Mouse (Mus musculus): Measurements from ENCODE around the gene Gata2. TPM values are rescaled to one million over a fixed set of nuclear protein-coding genes. Genes with fewer than 3 reads are reported as not detected.
"Not testable (repeated sequence)": the region's sequence is repeated elsewhere in the genome, so short reads cannot be mapped to it uniquely, and the experiment has no call there.

Gata2 gene
- polyA plus RNA-seq (2016; fragmentation: Nextera tagmentation; extraction: Ambion mirVana): 9.4 and 14.6 TPM in 2 replicates

GRCm38 (mm10) chr6:88193433-88194052 lies at the start of gene Gata2:
Gene Gata2 (plus strand): TSS chr6:88193891.
- WGBS: under 1% methylated on average over 49 of the region's 57 CpGs
- Histone ChIP-seq H3K9me3 (no peaks in the 10 kb centered on the region), H3K9ac (peak within 1 kb of the TSS; percentile 48), H3K27ac (0 out of 2 replicates have a peak within 1 kb of the TSS, but pooled peaks have one; percentile 25), H3K4me3 (replicated peaks) (peak within 1 kb of the TSS; percentile 37), H3K27me3 (peaks cover 100% of the 10 kb centered on the region), H3K36me3 (replicated peaks) (no peaks in the 10 kb centered on the region), H3K4me1 (peaks cover 53% of the 10 kb centered on the region), H3K4me2 (peak within 1 kb of the TSS; percentile 54)
- no peak for ATAC-seq (ENCODE audit: low FRiP score)

GRCm38 (mm10) chr6:88145793-88146192 lies 47.9 kb upstream of the Gata2 start:
- Histone ChIP-seq H3K9ac (no peak overlapping the region), H3K27me3 (peaks cover 5% of the 10 kb centered on the region; the same call in 1 of the 2 replicates), H3K4me3 (replicated peaks) (no peak overlapping the region), H3K4me2 (no peak overlapping the region), H3K9me3 (no peaks in the 10 kb centered on the region), H3K27ac (no peak overlapping the region), H3K36me3 (replicated peaks) (no peaks in the 10 kb centered on the region), H3K4me1 (no peaks in the 10 kb centered on the region)
- 79% methylated on average over 4 of the region's 4 CpGs for WGBS
- no peak for ATAC-seq (ENCODE audit: low FRiP score)

DNA sequence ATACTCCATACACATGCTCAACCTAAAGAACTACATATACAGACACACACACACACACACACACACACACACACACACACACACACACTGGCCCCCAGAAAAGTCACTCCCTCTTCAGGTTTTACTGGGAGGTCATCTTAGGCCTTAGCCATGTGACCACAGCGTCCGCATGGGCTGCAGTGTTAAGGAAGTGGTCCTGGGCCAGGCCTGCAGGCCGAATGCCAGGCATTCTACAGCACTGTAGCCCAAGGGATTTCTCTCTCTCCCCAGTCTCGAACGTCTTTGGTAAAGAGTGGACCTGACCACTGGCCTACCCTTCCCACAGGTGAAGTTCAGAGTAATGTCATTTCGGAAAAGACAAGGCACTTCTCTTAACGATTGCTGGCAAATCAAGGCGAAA lies 47.1 kb upstream of the Gata2 start:
- 83% methylated on average over 8 of the region's 8 CpGs for WGBS
- ATAC-seq (ENCODE audit: low FRiP score): no peak
- no peak overlapping the region for H3K4me2 ChIP-seq
- no peak overlapping the region for H3K4me3 ChIP-seq (replicated peaks)
- no peaks in the 10 kb centered on the region for H3K4me1 ChIP-seq
- H3K27me3 ChIP-seq: peaks cover 5% of the 10 kb centered on the region; the same call in 1 of the 2 replicates
- H3K27ac ChIP-seq: no peak overlapping the region
- H3K36me3 ChIP-seq (replicated peaks): no peaks in the 10 kb centered on the region
- no peak overlapping the region for H3K9ac ChIP-seq
- no peaks in the 10 kb centered on the region for H3K9me3 ChIP-seq

- Histone ChIP-seq H3K27ac (no peak overlapping the region), H3K4me1 (no peaks in the 10 kb centered on the region), H3K4me3 (replicated peaks) (no peak overlapping the region), H3K9me3 (no peaks in the 10 kb centered on the region), H3K4me2 (no peak overlapping the region), H3K9ac (no peak overlapping the region), H3K27me3 (peaks cover 5% of the 10 kb centered on the region; the same call in 1 of the 2 replicates), H3K36me3 (replicated peaks) (no peaks in the 10 kb centered on the region)
- no peak for ATAC-seq (ENCODE audit: low FRiP score)
- 78% methylated on average over 16 of the region's 16 CpGs for WGBS
Measured at GRCm38 (mm10) chr6:88147411-88148003, 46.2 kb upstream of the Gata2 start.

GRCm38 (mm10) chr6:88151335-88151734 lies 42.4 kb upstream of the Gata2 start:
- Histone ChIP-seq H3K27ac (no peak overlapping the region), H3K4me1 (no peaks in the 10 kb centered on the region), H3K36me3 (replicated peaks) (no peaks in the 10 kb centered on the region), H3K4me2 (no peak overlapping the region), H3K9me3 (no peaks in the 10 kb centered on the region), H3K27me3 (peaks cover 5% of the 10 kb centered on the region; the same call in 1 of the 2 replicates), H3K4me3 (replicated peaks) (no peak overlapping the region), H3K9ac (no peak overlapping the region)
- ATAC-seq (ENCODE audit: low FRiP score): no peak
- WGBS: 76% methylated on average over 4 of the region's 4 CpGs

DNA sequence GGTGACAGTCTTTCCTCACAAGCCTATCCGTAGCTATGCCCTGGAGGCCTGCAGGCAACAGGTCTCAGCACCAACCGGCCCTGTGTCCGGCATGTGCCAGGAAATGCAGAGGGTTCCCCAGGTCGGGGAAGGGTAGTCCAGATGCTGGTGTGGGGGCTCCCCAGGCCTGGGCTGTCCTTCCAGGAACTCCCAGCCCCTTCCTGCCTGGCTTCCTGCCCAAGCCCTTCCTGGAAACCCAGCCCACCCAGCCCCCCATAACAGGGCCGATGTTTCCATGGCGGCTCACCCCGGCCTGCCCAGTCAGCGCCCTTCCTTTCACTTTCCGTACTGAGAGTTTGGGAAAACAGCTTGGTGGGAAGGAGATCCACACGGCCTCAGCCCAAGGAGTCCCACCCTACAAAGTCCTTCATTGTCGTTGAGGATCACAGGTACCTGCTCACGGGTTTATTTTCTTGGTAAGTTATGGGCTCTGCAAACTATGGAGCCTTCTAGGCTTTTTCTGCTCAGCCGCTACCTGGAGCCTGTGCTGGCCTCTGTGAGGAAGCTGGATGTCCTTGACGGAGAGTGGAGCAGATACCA lies 41.5 kb upstream of the Gata2 start:
- peaks cover 5% of the 10 kb centered on the region; the same call in 1 of the 2 replicates for H3K27me3 ChIP-seq
- H3K4me2 ChIP-seq: no peak overlapping the region
- no peaks in the 10 kb centered on the region for H3K9me3 ChIP-seq
- H3K27ac ChIP-seq: no peak overlapping the region
- H3K9ac ChIP-seq: no peak overlapping the region
- no peaks in the 10 kb centered on the region for H3K36me3 ChIP-seq (replicated peaks)
- no peak for ATAC-seq (ENCODE audit: low FRiP score)
- 89% methylated on average over 14 of the region's 14 CpGs for WGBS
- H3K4me3 ChIP-seq (replicated peaks): no peak overlapping the region
- no peaks in the 10 kb centered on the region for H3K4me1 ChIP-seq

DNA sequence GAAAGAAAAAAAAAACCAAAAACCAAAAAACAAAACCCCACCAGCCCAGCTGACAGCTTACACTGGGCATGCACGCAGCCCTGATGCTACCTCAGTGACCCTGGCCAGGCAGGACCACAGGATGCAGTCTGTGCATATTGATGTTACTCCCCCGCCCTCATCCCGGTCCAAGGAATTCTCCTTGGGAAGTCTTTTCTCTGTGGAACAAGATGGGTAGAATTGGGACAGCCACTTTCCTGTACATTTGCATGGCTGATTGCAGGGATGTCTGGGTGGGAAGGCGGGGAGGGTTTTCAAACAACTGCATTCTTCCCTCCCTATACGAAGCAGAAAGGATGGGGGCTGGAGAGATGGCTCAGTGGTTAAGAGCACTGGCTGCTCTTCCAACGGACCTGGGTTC lies 40.7 kb upstream of the Gata2 start:
- H3K27ac ChIP-seq: no peak overlapping the region
- H3K4me2 ChIP-seq: no peak overlapping the region
- no peak for ATAC-seq (ENCODE audit: low FRiP score)
- peaks cover 5% of the 10 kb centered on the region; the same call in 1 of the 2 replicates for H3K27me3 ChIP-seq
- H3K4me3 ChIP-seq (replicated peaks): no peak overlapping the region
- no peak overlapping the region for H3K9ac ChIP-seq
- 81% methylated on average over 6 of the region's 6 CpGs for WGBS
- H3K36me3 ChIP-seq (replicated peaks): no peaks in the 10 kb centered on the region
- H3K9me3 ChIP-seq: no peaks in the 10 kb centered on the region
- H3K4me1 ChIP-seq: no peaks in the 10 kb centered on the region

DNA sequence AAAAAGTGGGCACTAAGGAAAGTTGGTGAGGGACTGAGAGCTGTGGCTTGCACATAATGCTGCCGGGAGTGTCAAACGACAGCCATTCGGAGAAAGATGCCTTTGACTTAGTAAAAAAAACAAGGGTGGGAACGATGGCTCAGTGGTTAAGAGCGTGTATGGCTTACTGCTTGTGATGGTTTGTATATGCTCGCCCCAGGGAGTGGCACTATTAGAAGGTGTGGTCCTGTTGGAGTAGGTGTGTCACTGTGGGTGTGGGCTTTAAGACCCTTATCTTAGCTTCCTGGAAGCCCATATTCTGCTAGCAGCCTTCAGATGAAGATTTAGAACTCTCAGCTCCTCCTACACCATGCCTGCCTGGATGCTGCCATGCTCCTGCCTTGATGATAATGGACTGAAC lies 38.1 kb upstream of the Gata2 start:
- not testable (repeated sequence) for H3K36me3 ChIP-seq (replicated peaks); H3K27ac ChIP-seq; H3K4me2 ChIP-seq; H3K27me3 ChIP-seq; H3K4me1 ChIP-seq; H3K9me3 ChIP-seq; H3K9ac ChIP-seq; H3K4me3 ChIP-seq (replicated peaks); ATAC-seq (ENCODE audit: low FRiP score)
- WGBS: 89% methylated on average over 6 of the region's 6 CpGs

DNA sequence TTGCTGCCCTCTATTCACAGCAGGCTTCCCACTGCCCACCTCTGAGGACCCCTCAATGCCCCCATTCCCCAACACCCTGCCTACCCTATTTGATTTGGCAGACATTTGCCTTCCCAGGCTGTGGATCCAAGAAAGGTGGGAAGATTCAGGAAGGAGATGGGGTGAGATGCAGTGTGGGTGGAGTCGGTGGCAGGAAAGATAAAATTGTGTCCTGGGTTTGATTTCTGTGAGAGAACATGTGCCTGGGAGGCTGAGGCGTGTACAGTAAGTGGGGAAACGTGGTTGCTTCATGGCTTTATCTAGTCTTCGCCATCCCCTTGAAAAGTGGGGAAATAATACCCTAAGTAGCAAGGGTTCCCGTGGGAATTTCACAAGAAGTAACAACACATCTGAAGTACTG lies 34.9 kb upstream of the Gata2 start:
- Histone ChIP-seq H3K9me3 (no peaks in the 10 kb centered on the region), H3K27me3 (no peaks in the 10 kb centered on the region), H3K4me1 (no peaks in the 10 kb centered on the region), H3K9ac (no peak overlapping the region), H3K27ac (no peak overlapping the region), H3K4me3 (replicated peaks) (no peak overlapping the region), H3K4me2 (no peak overlapping the region), H3K36me3 (replicated peaks) (no peaks in the 10 kb centered on the region)
- WGBS: 89% methylated on average over 5 of the region's 5 CpGs
- ATAC-seq (ENCODE audit: low FRiP score): no peak

DNA sequence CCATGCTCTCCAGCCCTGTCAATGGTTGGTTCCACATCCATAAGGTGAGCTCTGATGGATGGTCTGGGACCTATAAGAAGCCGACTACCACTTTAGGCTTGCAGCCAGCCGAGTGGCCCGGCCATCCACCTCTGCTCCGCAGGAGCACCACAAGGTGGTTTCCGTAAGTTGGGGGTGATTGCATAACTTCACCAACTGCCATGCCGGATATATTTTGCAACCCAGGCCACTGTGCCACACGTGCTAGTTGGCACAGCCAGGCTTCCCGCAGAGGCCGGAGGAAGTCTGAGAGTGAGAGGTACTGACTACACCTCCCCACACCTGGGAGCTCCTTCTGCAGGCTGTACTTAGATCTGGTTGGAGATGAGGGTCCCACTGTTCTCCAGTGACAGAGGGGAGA lies 27.6 kb upstream of the Gata2 start:
- Histone ChIP-seq H3K36me3 (replicated peaks) (no peaks in the 10 kb centered on the region), H3K4me3 (replicated peaks) (no peak overlapping the region), H3K27me3 (no peaks in the 10 kb centered on the region), H3K9me3 (no peaks in the 10 kb centered on the region), H3K9ac (no peak overlapping the region), H3K4me2 (no peak overlapping the region), H3K27ac (no peak overlapping the region), H3K4me1 (no peaks in the 10 kb centered on the region)
- 91% methylated on average over 9 of the region's 9 CpGs for WGBS
- no peak for ATAC-seq (ENCODE audit: low FRiP score)

DNA sequence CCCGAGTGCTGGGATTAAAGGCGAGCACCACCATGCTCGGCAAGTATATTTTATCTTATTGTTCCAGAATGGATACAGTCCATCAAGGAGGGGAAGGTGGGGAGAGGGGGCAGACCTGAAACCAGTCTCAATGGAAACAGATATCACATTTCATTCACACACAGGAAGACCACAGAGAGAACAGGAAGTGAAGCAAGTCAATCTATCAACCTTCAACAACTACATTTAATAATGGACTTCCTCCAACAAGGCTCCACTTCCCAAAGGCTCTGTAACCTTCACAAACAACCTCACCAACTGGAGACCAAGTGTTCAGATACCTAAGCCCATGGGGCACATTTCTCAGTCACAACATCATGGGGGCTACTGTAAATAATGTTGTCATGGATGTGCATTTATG lies 19.5 kb upstream of the Gata2 start:
- H3K4me2 ChIP-seq: no peak overlapping the region
- no peaks in the 10 kb centered on the region for H3K4me1 ChIP-seq
- no peak for ATAC-seq (ENCODE audit: low FRiP score)
- H3K9ac ChIP-seq: no peak overlapping the region
- 87% methylated on average over 3 of the region's 3 CpGs for WGBS
- H3K4me3 ChIP-seq (replicated peaks): no peak overlapping the region
- H3K9me3 ChIP-seq: peaks cover 13% of the 10 kb centered on the region; the same call in 1 of the 2 replicates
- no peaks in the 10 kb centered on the region for H3K36me3 ChIP-seq (replicated peaks)
- H3K27me3 ChIP-seq: no peaks in the 10 kb centered on the region
- H3K27ac ChIP-seq: no peak overlapping the region

GRCm38 (mm10) chr6:88174676-88175075 lies 19.0 kb upstream of the Gata2 start:
- WGBS: 91% methylated on average over 2 of the region's 2 CpGs
- Histone ChIP-seq H3K27ac (no peak overlapping the region), H3K9ac (no peak overlapping the region), H3K4me3 (replicated peaks) (no peak overlapping the region), H3K4me1 (no peaks in the 10 kb centered on the region), H3K9me3 (peaks cover 13% of the 10 kb centered on the region; the same call in 1 of the 2 replicates), H3K36me3 (replicated peaks) (no peaks in the 10 kb centered on the region), H3K4me2 (no peak overlapping the region), H3K27me3 (no peaks in the 10 kb centered on the region)
- ATAC-seq (ENCODE audit: low FRiP score): no peak

DNA sequence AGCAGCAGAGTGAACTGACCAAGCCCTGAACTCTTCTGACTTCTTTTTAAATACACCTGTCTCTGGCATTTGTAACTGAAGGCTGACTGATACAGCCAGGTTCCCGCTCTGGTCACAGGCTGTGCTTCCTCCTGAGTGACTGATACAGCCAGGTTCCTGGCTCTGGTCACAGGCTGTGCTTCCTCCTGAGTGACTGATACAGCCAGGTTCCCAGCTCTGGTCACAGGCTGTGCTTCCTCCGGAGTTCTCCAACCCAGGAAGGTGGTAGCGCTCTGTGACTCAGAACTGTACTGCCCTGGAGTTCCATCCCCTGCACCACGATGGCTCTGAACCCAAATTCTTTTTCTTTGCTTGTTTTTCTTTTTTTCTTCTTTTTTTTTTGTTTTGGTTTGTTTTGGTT lies 9.0 kb upstream of the Gata2 start:
- no peak for ATAC-seq (ENCODE audit: low FRiP score)
- Histone ChIP-seq H3K27me3 (peaks cover 46% of the 10 kb centered on the region), H3K9me3 (no peaks in the 10 kb centered on the region), H3K36me3 (replicated peaks) (no peaks in the 10 kb centered on the region), H3K4me1 (peaks cover 6% of the 10 kb centered on the region), H3K4me3 (replicated peaks) (no peak overlapping the region), H3K27ac (no peak overlapping the region), H3K9ac (no peak overlapping the region), H3K4me2 (no peak overlapping the region)
- WGBS: 73% methylated on average over 4 of the region's 4 CpGs
